Mouse (Mus musculus) lung, postnatal 0 days (tissue): ENCODE measurements around the gene Srsf9. TPM values are rescaled to one million over a fixed set of nuclear protein-coding genes. Genes with fewer than 3 reads are reported as not detected.

Experiments
- ATAC-seq: fragments of 200-750 bp; cut with Nextera tagmentation; 2 replicates; pipeline ENCODE4 v1.8.0; 2017; ENCODE audit warnings: moderate library complexity
- DNase-seq: peaks from one replicate; pipeline ENCODE4 v3.0.0-alpha.2; 2016; ENCODE audit warnings: low spot score
- H3K27ac ChIP-seq: fragments of 300-500 bp; sonication (generic); 2 replicates; pipeline ENCODE4 v1.5.1; 2014; ENCODE audit warnings: antibody characterized with exemption, mild to moderate bottlenecking, low read length, mixed read lengths
- H3K27me3 ChIP-seq: fragments of 300-500 bp; sonication (generic); replicated peaks from 2 replicates; pipeline ENCODE4 v1.6.1; 2014; ENCODE audit warnings: low read length, mixed read lengths; ENCODE audit not compliant: insufficient read depth
- H3K36me3 ChIP-seq: fragments of 300-500 bp; sonication (generic); 2 replicates; pipeline ENCODE4 v1.6.1; 2014; ENCODE audit warnings: low read length, mixed read lengths; ENCODE audit not compliant: insufficient read depth
- H3K4me1 ChIP-seq: fragments of 300-500 bp; sonication (generic); 2 replicates; pipeline ENCODE4 v1.6.1; 2014; ENCODE audit warnings: antibody characterized with exemption, low read depth, low read length, mixed read lengths; ENCODE audit not compliant: insufficient read depth
- H3K4me2 ChIP-seq: fragments of 300-500 bp; sonication (generic); replicated peaks from 2 replicates; pipeline ENCODE4 v1.6.1; 2014; ENCODE audit warnings: low read depth, mild to moderate bottlenecking, low read length, moderate library complexity, mixed read lengths
- H3K4me3 ChIP-seq: fragments of 300-500 bp; sonication (generic); 2 replicates; pipeline ENCODE4 v1.5.1; 2014; ENCODE audit warnings: low read depth, low read length
- H3K9ac ChIP-seq: fragments of 300-500 bp; sonication (generic); replicated peaks from 2 replicates; pipeline ENCODE4 v1.6.1; 2014; ENCODE audit warnings: low read depth, mild to moderate bottlenecking
- H3K9me3 ChIP-seq: fragments of 300-500 bp; sonication (generic); 2 replicates; pipeline ENCODE4 v1.6.1; 2016; ENCODE audit warnings: low read length, mixed read lengths
- CTCF ChIP-seq: IDR thresholded peaks from 2 replicates; pipeline ENCODE4 v1.5.1; 2016; ENCODE audit warnings: antibody characterized with exemption, mild to moderate bottlenecking
- EP300 ChIP-seq: IDR thresholded peaks from 2 replicates; pipeline ENCODE4 v1.6.1; 2016; ENCODE audit warnings: antibody characterized with exemption, mild to moderate bottlenecking, control low read depth
- WGBS: fragments of 180-500 bp; shearing (Covaris S2); extraction: QIAGEN DNeasy Blood & Tissue Kit; methylation state at CpG from one replicate; pipeline ENCODE4 v1.1.7; 2014; 5-methylcytosine and 5-hydroxymethylcytosine counted together
- polyA plus RNA-seq: library from polyadenylated mRNA; unstranded; fragments of >200 nt; fragmentation: Nextera tagmentation; extraction: Ambion mirVana; gene quantifications from 2 replicates; pipeline ENCODE4 v1.2.1, GENCODE M21; 2015

Srsf9 gene
- polyA plus RNA-seq, 1 experiment from 2014 or later, result 140 TPM

DNA sequence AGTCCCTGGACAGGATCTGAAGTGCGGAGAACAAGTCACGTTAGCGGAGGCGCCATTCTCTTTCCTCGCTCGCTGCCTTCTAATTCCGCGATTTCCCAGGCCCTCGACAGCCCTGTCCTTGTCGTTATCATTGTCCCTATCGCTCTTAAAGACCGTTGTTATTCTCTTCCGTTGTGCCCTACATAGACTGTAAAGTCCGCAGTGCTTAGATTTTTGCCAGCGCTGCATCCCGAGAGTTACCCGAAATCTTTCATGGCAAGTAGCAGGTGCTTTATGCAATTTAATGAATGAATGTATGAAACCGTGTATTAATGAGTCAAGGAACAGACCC lies 22.2 kb downstream of the Srsf9 start:
- TF ChIP-seq CTCF (no peak), EP300 (no peak)
- DNase-seq (no peak), ATAC-seq (no peak)
- no peaks in the 10 kb centered on the region for H3K9me3 ChIP-seq
- peak overlapping the region; percentile 88 for H3K4me2 ChIP-seq
- H3K27me3 ChIP-seq, result no peaks in the 10 kb centered on the region
- 0 out of 2 replicates have a peak, but pooled peaks cover 12% of the 10 kb centered on the region for H3K36me3 ChIP-seq
- H3K9ac ChIP-seq, result 0 out of 2 replicates have a peak overlapping the region, but pooled peaks have one; percentile 12
- WGBS, result under 1% methylated on average over 18 of the region's 18 CpGs
- H3K4me3 ChIP-seq, result peak overlapping the region; percentile 83
- 0 out of 2 replicates have a peak overlapping the region, but pooled peaks have one; percentile 43 for H3K27ac ChIP-seq
- peaks cover 7% of the 10 kb centered on the region; the same call in 1 of the 2 replicates for H3K4me1 ChIP-seq

DNA sequence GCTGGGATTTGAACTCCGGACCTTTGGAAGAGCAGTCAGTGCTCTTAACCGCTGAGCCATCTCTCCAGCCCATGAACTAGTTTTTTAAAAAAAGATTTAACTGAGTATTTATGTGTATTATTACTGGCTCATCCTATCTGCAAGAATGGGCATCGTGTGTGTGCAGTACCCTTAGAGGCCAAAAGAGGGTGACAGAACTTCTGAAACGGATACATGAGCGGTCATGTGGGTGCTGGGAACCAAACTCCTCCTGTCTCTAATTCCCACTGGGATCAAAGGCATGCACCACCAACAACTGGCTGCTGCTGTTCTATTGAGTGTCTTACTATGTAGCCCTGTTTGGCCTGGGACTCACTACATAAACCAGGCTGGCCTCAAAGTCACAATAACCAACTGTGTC lies 24.4 kb downstream of the Srsf9 start:
- H3K27me3 ChIP-seq, result no peaks in the 10 kb centered on the region
- H3K27ac ChIP-seq, result no peak overlapping the region
- H3K9me3 ChIP-seq, result no peaks in the 10 kb centered on the region
- H3K4me1 ChIP-seq, result peaks cover 7% of the 10 kb centered on the region; the same call in 1 of the 2 replicates
- no peak overlapping the region for H3K4me2 ChIP-seq
- no peak overlapping the region for H3K9ac ChIP-seq
- WGBS, result 70% methylated on average over 5 of the region's 5 CpGs
- no peaks in the 10 kb centered on the region for H3K36me3 ChIP-seq
- no peak for ATAC-seq
- no peak for DNase-seq
- H3K4me3 ChIP-seq, result no peak overlapping the region
- TF ChIP-seq EP300, result no peak
- no peak for TF ChIP-seq CTCF

DNA sequence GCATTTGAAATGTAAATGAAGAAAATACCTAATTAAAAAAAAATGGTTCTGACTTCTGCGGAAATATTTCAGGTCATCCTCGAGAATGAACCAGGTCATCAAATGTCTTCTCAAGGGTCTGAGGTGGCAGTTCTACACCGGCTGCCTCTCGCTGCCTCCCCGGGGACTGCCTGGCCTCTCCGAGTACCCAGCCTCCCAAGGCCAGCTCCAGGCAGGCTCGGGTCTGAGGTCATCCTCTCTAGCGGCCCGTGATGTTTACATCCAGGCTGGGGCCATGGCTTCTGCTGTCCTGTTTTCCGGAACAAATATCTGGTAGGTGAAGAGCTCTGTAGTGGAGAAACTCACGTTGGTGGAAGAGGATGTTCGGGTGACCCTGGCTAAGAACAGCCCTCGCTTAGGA lies 28.1 kb downstream of the Srsf9 start:
- Histone ChIP-seq H3K4me3 (no peak overlapping the region), H3K9me3 (no peaks in the 10 kb centered on the region), H3K36me3 (no peaks in the 10 kb centered on the region), H3K4me1 (no peaks in the 10 kb centered on the region), H3K27ac (no peak overlapping the region), H3K4me2 (no peak overlapping the region), H3K9ac (no peak overlapping the region), H3K27me3 (no peaks in the 10 kb centered on the region)
- WGBS, result 24% methylated on average over 13 of the region's 13 CpGs
- no peak for TF ChIP-seq CTCF
- no peak for TF ChIP-seq EP300
- no peak for ATAC-seq
- no peak for DNase-seq

DNA sequence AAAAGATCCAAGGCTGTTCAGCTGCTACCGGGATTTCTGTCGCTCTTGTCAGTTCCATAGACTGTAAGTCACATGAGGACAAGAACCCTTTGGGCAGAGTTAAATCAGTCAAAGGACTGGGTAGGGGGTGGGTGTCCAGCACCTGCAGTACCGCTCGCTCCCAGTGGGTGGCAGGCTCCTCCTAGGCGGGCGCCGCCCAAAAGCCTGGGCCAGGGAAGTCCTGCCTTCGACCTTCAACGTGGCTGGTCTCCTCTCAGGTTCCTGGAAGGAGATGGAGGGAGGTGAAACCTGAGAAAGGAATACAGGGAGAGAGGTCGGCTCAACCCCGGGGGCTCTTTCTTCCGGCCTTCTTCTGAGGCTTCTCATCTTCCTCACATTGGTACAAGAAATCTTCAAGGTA lies 31.9 kb downstream of the Srsf9 start:
- no peaks in the 10 kb centered on the region for H3K27me3 ChIP-seq
- H3K36me3 ChIP-seq, result no peaks in the 10 kb centered on the region
- H3K27ac ChIP-seq, result no peak overlapping the region
- no peaks in the 10 kb centered on the region for H3K9me3 ChIP-seq
- no peaks in the 10 kb centered on the region for H3K4me1 ChIP-seq
- no peak overlapping the region for H3K4me3 ChIP-seq
- ATAC-seq, result peak; percentile 80
- TF ChIP-seq CTCF, result peak; percentile 94
- TF ChIP-seq EP300, result no peak
- H3K4me2 ChIP-seq, result no peak overlapping the region
- H3K9ac ChIP-seq, result no peak overlapping the region
- DNase-seq, result peak; percentile 79
- 3% methylated on average over 12 of the region's 12 CpGs for WGBS

DNA sequence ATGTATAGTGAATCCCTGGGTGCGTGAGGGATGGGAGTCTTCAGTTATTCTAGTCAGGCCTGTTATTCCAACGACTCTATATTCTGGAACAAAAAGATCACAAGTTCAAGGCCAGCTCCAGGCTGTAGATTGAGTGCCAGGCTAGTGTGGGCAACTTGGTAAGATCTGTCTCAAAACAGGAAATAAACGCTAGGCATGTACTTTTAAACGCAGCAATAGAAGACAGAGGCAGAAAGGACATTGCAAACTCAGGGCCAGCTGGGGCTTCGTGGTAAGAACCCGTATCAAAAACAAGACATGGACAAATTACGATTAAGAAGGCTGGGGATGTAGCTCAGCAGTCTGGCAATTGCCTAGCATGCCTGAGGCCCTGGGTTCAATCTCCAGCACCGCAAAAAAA lies 32.5 kb downstream of the Srsf9 start:
- Histone ChIP-seq H3K4me2 (no peak overlapping the region), H3K4me1 (no peaks in the 10 kb centered on the region), H3K9me3 (no peaks in the 10 kb centered on the region), H3K27ac (no peak overlapping the region), H3K9ac (no peak overlapping the region), H3K36me3 (no peaks in the 10 kb centered on the region), H3K4me3 (no peak overlapping the region), H3K27me3 (no peaks in the 10 kb centered on the region)
- 80% methylated on average over 8 of the region's 8 CpGs for WGBS
- TF ChIP-seq EP300, result no peak
- TF ChIP-seq CTCF, result no peak
- ATAC-seq, result no peak
- DNase-seq, result no peak

DNA sequence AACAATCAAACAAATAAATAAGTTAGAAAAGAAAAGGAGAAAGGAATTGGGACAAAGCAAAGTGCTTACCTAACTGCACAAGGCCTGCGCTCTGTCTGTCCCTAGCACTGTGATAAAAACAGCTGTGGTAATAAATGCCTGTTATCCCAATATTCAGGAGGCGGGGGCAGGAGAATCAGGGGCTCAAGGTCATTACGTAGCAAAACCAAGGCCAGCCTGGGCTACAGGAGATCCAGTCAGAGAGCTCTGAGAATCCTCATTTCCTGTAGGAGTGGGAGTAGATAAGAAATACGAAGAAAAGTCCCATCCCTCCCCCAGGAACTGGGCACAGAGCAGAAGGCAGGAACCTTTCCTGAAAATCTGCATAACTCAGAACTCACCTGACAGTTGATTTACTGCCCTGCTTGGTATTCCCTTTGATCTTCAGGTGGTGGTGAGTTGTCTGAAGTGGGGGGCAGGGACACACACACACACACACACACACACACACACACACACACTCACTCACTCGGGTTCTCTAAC lies 32.9 kb downstream of the Srsf9 start:
- TF ChIP-seq CTCF (no peak), EP300 (no peak)
- no peak overlapping the region for H3K4me3 ChIP-seq
- H3K4me1 ChIP-seq, result no peaks in the 10 kb centered on the region
- no peak overlapping the region for H3K9ac ChIP-seq
- 63% methylated on average over 5 of the region's 5 CpGs for WGBS
- no peaks in the 10 kb centered on the region for H3K9me3 ChIP-seq
- no peak overlapping the region for H3K4me2 ChIP-seq
- no peak for DNase-seq
- no peaks in the 10 kb centered on the region for H3K36me3 ChIP-seq
- H3K27ac ChIP-seq, result no peak overlapping the region
- ATAC-seq, result no peak
- H3K27me3 ChIP-seq, result no peaks in the 10 kb centered on the region

DNA sequence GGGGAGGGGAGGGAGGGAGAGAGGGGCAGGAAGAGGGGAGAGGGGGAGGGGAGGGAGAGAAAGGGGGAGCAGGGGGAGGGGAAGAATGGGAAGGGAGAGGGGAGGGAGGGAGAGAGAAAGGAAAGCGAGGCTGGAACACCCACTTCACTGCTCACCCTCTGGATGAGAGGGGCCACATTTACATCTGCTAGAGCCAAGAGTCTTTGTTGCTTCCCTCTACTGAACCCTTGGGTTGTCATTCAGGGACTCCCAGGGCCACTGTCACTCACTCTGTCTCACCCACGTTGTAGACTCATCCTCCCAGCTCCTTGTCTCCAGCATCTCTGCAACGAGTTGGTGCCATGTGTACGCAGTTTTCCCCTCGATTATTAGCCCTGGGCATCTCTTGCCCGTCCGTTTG lies 35.2 kb downstream of the Srsf9 start:
- Histone ChIP-seq H3K4me2 (no peak overlapping the region), H3K27me3 (no peaks in the 10 kb centered on the region), H3K9me3 (no peaks in the 10 kb centered on the region), H3K4me3 (no peak overlapping the region), H3K4me1 (no peaks in the 10 kb centered on the region), H3K36me3 (no peaks in the 10 kb centered on the region), H3K27ac (no peak overlapping the region), H3K9ac (no peak overlapping the region)
- WGBS, result 34% methylated on average over 7 of the region's 7 CpGs
- DNase-seq (no peak), ATAC-seq (no peak)
- no peak for TF ChIP-seq CTCF
- no peak for TF ChIP-seq EP300
